Mouse (Mus musculus) adrenal gland, adult (tissue): Measurements from ENCODE around the gene Ppm1m.
"Not testable (repeated sequence)": the region's sequence is repeated elsewhere in the genome, so short reads cannot be mapped to it uniquely, and the experiment has no call there.

Source experiments
- DNase-seq, 2 experiments: peaks; one replicate each; pipeline ENCODE4 v3.0.0; 2022 to 2023; ENCODE audit warnings: low spot score in 1 of 2; ENCODE audit not compliant: inconsistent age in 2 of 2

The Ppm1m gene

DNA sequence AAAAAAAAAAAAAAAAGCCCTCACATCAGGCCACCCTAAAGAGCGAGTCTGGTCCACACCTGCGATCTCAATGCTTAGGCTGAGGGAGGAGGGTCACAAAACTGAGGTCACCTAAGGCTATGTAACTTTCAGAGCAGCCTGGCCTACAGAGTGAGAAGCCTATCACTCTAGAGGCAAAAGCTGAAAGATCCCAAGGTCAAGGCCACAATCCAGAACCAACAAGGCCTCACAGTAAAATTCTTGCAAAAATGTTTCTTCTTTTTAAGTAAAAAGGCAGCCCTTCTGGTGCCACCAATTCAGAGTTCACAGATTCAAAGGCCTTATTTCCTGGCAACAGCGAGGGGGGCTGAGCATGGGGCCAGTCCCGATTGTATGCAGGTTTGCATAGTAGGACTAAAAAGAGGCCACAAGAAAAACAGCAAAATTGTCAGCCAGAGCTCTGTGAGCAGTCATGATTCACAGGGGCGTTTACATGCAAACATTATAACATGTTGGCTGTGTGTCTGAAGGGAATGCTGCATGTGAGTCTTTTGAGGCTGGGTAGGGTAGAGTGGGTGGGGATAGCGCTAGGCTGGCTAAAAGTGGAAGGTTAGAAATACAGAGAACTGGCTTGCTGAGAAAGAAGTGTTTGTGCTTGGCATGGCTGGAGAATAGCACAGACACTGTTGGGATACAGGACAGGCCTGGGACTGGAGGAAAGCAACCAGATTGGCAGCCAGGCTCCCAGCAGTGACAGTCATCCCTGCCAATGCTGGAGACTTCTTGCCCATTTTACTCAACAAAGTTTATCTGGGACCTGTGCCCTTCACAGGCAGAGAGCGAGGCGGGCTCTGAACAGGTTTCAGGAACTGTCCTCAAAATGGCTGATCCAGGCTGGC, 5.4 kb downstream of the Ppm1m start:
- peak in 1 of 2 experiments; percentile 80 for DNase-seq

DNA sequence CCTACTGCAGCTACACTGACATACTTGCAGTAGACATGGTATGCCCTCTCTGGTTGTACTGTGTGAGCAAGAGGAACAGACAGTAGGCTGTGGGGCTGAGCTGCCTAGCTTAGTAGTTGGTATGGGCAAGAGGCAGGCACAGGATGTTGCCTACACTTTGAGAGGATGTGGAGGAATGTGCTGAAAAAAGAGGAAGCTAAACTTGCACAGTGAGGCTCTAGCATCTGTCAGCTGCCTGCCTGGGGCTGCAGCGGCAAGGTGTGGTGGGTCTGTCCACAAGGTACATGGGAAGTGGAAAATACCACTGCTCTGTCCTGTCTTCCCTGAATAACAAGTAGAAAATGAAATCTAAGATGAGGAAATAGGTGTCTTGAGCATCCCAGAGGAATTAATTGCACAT, 6.5 kb downstream of the Ppm1m start:
- peak in 1 of 2 experiments; percentile 13 for DNase-seq

DNA sequence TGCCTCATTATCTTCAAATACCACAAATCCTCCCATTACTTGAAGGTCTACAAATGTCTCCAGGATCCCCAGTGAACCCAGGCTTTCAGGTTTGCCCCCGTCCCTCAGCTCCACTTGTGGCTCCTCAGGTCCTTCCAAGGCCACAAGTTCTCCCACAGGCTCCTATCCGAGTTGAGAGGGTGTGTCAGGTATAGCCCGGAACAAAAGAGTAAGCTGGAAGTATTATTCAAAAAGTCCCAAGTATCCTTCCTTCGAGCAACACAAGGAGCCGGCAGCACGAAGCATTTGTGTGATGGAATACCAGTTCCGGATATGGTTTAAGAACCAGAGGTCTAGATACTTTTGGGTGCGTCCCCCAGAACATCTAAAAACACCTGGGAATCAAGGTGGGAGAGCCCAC, 7.5 kb downstream of the Ppm1m start:
- DNase-seq = peak in 1 of 2 experiments; percentile 8

DNA sequence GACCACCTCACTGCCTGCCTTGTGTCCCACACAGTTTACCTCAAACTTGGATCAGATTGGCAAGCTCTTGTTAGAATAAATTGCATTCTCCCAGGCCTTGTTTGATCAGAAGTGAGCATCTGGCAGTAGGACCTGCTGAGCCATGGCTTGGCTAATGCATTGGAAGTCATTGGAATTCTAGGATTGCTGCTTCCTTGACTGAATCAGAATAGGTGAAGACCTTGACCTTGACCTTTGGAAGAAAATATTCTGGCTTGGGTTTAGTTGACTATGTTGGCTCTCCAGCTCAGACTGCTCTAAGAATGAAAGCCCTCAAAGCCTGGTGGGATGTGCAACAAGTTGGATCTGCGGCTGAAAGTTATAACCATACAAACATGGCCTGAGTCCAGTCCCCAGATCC, 8.2 kb downstream of the Ppm1m start:
- peak in 1 of 2 experiments; percentile 82 for DNase-seq

DNA sequence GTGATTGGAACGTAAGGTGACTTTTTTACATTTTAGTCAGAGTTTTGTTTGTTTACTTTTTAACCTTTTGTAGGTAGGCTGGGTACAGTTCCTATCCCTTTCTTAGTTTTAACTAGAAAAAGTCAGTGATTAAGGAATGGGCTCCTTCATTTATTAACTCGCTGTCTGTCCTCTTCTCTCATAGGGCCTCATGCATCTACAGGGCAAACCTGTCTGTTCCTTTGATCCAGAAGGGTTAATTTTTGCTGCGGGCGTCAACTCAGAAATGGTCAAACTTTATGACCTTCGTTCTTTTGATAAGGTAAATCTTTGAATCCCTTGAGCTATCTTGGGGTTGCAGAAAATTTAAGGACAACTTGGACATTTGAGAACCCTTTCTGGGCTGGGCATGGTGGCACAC, 15.6 kb downstream of the Ppm1m start:
- no peak for DNase-seq

DNA sequence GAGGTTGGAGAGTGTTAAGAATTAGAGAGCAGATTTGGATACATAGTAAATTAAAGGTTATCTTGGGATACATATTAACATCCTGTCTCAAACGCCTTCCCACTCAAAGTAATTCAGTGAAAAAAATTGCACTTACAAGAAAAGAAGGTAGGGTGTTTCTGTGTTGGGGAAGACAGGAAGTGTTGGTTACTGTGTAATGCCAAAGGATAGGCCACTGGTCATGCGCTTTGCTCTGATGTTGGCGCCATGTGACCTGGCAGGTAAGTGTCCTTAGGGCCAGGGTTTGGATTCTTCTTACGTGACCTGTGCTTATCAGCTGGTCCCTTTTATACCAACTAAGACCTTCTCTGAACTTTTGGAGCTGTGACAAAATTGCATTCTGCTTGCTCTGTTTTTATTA, 17.4 kb downstream of the Ppm1m start:
- peak in 1 of 2 experiments; percentile 29 for DNase-seq

DNA sequence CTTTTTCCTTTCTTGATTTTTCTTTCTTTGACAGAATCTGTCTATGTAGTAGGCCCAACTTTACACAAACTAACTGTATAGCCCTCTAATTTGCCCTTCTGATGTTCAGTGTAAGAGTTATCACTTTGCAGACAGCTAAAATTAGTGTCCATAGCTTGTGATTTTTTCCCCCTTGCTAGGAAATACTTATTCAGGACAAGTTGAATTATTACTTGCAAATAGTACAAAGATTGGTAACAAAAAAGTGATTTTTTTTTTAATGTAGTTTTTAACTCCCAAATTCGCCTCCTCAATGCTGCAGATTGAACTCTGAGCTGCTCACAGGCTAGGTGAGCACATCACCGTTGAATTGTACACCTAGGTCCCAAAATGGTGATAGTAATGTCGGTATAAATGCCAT, 19.6 kb downstream of the Ppm1m start:
- no peak for DNase-seq

DNA sequence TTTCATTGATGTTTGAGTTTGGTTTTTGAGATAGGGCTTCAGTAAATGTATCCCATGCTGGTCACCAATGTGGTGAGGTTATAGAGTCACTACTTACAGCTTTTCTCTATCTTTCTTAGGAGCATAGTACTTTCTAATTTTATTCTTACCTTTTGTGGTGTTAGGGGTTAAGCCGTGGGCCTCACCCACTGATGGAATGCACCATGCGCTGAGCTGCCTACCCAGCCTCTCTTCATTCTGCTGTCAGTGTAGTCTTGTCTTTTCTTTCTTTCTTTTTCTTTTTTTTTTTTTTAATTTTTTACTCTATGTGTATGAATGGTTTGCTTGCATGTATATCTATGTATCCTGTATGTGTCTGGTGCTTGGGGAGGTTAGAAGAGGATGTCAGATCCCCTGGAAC, 20.1 kb downstream of the Ppm1m start:
- no peak for DNase-seq

DNA sequence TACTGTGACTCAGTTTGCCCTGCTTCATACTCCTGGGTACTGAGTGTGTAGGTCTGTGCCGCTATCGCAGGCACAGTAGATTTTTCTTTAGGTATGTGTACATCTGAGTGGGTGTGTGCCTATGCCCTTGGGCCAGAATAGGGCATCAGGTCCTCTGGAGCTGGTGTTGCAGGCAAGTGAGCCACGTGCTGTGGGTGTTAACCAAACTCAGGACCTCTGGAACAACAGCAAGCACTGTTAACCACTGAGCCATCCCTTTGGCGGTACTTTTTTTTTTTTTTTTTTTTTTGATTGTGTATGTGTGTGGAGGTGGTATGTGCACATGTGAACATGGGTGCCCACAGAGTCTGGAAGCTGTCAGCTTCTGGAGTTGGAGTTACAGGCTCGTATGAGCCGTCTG, 21.7 kb downstream of the Ppm1m start:
- no peak for DNase-seq

DNA sequence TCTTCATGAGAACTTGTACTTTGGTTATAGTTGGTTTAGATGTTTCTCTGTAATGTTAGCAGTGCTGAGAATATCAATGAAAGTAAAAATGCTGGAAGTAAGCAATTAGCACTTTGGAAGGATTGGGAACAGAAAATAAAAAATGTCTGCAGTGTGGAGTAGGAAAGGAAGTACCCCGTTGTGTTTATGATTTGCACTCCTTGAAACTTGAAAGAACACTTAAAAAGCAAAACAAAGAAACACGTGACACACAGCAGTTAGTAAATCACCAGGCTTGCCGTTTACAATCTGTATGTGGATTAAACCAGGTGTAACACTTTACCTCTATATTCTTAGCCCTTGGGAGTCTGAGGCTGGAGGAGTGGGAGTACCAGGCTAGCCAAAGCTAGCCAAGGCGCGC, 22.8 kb downstream of the Ppm1m start:
- no peak for DNase-seq

DNA sequence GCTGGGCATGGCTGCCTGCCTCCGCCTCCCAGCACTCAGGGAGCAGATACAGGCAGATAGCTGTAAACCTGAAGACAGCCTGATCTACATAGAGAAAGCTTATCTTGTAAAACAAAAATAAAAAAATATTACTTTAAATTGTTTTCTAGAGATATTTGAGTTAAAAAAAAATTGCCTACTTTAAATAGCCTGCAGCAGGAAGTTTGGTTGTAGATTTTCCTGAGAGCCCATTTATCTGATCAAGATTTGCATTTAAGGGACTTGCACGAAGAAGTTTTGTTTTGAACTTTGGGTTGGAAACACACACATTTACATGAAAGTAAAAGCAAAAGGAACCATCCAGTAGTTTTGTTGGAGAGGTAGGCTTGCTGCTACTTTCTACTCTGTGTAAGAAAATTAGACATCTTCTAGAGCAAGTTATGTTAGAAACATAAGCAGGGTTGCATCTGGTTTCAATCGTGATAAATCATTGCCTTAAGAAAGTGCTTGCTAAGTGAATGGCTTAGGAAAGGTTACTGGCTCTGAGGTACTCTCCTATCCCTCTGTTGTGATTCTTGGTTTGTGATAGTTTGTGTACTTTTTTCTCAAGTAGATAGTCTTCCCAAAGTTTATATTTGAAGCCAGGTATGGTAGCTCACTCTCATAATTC, 23.9 kb downstream of the Ppm1m start:
- DNase-seq = peak in 1 of 2 experiments; percentile 22

DNA sequence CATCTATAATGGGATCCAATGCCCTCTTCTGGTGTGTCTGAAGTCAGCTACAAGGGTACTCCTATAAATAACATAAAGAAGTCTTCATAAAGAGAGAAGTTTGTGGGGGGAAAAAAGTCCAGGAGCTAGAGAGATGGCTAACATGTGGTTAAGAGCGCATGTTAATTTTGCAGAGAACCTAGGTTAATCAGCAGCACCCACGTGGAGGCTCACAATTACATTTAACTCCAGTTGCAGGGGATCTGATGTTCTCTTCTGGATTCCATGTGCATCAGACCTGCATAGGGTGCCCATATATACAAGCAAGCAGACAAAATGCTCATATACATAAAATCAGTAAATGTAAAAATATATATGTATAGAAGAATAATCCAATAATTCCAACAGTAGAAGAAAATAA, 26.2 kb downstream of the Ppm1m start:
- no peak for DNase-seq

DNA sequence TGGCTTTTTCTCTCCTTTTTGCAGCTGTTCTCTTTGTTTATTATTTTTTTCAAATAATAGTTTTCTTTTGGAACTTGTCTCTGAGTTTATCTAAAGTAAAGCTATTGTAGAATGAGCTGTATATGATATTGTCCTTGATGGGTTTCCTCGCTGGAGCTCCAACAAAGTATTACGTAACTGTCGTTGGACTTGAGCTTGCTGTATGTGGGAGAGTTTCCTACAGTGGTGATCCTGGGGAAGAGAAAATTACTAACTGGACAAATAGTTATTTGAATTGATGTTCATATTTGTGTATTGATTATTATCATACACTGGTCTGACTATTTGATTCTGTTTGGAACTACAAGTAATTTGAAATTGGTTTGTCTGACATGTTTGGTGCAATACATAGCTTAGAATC, 27.0 kb downstream of the Ppm1m start:
- peak in 1 of 2 experiments; percentile 69 for DNase-seq

DNA sequence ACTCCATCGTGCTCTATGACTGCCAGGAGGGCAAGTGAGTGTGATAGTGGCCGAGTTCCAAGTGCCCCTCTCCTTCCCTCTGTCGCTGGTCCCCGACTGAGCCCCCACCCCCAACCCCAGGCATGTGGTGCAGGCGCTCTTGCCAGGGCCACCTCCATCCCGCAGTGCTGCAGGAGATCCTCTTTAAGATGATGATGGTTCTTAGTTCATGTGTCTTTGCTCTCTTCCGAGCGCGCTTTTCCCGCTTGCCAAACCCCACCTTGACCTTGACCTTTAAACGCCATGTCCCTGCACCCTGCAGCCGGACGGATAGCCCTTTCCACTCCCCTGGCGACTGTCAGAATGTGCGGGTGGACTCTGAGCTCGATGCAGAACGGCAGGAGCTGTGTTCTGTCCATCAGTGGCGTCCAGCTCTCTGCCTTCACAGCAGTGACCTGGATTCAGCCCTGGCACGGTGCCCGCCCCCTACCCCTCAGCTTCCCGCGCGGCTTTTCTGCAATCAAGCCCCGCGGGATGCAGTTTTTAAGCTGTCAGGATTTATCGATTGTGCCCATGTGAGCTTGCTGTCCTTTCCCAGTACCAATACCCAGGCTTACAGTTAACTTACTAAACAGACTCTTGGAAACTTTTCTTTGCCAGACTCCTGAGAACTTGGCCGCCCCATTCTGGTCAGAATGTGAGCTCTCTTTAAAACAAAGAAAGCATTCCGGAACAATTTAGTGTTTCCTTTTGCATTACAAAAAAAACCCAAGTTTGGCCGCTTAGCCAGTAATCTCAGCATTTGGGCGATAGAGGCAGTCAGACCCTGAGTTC, 28.0 kb downstream of the Ppm1m start:
- peak; percentile 88 to 95 for DNase-seq

DNA sequence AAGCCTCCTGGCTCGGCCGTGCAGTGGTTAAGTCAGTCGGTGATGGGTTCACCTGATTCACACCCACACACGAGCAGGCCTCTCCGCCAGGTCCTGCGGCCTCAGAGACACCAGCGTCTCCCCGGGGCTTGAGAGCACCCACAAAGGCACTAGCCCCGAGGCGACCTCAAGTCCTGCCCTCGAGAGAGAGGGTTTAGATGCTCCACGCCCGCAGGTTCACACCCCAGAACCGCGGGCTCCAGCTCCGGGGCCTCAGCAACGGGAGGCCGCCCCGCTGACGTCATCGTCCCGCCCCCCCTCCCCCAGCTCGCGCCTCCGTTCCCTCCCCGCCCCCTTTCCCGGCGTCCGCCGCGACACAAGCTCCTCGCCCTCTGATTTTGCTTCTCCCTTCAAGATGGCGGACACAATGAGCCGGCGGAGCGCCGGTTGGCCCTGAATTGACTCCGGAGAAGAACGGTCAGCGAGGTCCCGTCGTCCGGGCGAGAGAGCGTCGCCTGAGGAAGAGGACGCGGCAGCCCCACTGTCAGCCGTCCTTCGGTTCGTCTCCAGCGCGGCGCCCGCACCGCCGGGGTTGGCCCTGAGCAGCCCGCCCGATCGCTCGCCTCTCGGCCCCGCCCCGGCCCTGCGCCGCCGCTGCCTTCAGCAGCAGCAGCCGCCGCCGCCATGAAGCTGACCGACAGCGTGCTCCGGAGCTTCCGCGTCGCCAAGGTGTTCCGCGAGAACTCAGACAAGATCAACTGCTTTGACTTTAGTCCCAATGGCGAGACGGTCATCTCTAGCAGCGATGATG, 28.8 kb downstream of the Ppm1m start, which contains the start of gene Wdr82:
Gene Wdr82, plus strand, starts transcription at position 373 of the 790 bp plus-strand sequence.
- DNase-seq = peak; percentile 92 to 96

DNA sequence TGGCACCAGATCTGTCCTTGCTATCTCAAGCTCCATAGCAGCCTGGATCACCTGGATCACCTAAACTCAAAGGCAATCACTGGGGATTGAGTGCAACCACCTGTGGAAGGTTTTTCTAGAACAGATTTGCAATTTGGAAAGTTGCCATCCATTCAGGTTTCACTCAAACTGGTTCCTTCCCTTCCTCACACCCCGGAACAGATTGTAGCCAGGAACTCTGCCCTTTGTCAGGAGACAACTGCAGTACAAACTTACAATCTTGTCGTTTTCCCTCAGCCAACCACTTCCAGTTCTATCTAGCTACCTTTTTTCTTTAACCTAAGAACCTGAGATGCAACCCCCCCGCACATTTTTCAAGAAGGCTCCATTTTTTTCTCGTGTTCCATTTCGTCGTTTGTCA, 29.6 kb downstream of the Ppm1m start:
- no peak for DNase-seq

DNA sequence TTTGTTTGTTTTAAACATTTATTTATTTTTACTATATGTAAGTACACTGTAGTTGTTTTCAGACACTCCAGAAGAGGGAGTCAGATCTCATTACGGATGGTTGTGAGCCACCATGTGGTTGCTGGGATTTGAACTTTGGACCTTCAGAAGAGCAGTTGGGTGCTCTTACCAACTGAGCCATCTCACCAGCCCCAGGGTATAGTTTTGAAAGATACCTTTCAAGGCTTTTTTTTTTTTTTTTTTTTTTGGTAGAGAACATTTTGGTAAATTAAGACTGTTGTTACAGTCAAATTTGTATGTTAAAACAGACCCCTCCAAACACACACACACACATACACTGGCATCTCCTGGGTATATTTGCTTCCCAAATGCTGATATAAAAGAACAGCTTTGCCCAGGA, 30.5 kb downstream of the Ppm1m start:
- not testable (repeated sequence) for DNase-seq

DNA sequence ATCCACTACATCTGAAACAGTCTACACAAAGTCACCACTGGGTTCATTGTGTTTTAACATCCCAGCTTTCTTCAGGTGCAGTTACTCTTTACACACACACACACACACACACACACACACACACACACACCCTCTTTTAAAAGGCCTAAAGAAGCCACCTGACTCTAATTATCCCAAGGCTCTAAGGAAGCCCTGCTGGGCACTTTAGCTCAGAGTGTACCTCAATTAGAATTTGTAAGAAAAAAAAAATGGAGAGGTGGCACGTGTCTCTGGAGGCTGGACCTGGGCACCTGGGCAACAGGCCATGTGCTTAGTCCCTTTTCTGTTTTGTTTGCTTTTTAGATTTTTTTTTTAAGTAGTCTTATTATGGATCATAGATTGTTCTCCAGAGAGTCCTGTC, 31.8 kb downstream of the Ppm1m start:
- no peak for DNase-seq

DNA sequence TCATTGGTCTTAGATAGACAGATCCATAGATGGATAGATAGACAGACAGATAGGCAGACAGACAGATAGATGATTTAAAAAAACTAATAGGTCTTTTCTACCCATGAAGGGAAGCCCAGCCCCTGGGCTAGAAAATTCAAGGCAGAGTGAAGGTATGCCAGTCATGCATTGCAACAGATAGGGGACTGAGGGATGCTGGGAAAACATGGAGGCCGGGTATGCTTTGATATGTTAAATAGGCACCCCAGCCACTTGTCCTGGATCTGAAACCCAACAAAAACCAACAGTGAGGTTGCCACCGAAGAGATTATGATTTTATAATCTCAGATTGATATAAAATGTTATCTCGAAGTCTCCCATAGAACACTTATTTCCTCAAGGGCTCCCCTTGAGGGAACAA, 32.3 kb downstream of the Ppm1m start:
- DNase-seq = no peak

DNA sequence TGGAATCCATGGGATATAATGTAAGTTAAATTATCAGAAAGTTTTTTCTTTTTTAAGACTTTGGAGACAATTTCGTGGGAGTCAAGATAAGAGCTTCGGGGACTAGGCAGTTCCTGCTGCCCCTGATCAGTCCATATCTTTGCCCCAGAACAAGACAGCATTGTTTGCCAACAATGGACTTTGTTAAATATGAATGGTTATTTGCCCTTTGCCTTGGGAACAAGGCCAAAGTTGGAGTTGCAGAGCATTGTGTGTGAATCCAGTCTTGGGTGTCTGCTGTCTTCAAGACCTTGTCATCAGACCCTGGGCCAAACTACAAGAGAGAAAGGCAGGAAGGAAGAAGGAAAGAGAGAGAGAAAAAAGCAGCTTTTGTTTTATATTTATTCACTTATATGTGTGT, 32.8 kb downstream of the Ppm1m start:
- no peak for DNase-seq

DNA sequence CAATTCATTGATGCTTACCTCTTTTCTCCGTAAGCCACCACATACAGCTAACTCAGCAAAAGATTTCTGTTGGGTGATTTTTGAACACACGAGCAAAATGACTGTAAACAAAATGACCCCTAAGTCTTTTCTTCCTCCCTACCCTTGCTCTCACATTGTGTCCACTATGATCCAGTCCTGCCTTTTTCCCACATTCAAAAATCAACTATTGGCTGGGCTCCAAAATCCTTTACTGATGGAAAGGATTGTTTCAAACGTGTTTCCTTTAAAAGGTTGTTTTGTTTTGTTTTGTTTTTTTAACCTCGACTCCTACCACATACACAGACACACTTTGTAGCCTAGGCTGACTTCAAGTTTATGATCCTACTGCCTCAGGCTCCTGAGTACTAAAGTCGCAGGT, 39.1 kb downstream of the Ppm1m start:
- DNase-seq = no peak
